Mouse (Mus musculus) splenic B cell, adult 2 months (primary cell): Measurements from ENCODE around the gene Rgs9.

Experiments used
- DNase-seq: peaks from one replicate; pipeline ENCODE4 v3.0.0-alpha.2; 2011; ENCODE audit warnings: low read depth, low spot score
- H3K27me3 ChIP-seq: 2 replicates; pipeline ENCODE4 v1.6.1; 2012; ENCODE audit warnings: mild to moderate bottlenecking, low read length, moderate library complexity, mixed read lengths; ENCODE audit not compliant: control insufficient read depth, poor library complexity, insufficient read depth, severe bottlenecking
- H3K36me3 ChIP-seq: 2 replicates; pipeline ENCODE4 v1.6.1; 2012; ENCODE audit warnings: mild to moderate bottlenecking, low read length, moderate library complexity, mixed read lengths; ENCODE audit not compliant: control insufficient read depth, poor library complexity, insufficient read depth, severe bottlenecking

Rgs9 gene

DNA sequence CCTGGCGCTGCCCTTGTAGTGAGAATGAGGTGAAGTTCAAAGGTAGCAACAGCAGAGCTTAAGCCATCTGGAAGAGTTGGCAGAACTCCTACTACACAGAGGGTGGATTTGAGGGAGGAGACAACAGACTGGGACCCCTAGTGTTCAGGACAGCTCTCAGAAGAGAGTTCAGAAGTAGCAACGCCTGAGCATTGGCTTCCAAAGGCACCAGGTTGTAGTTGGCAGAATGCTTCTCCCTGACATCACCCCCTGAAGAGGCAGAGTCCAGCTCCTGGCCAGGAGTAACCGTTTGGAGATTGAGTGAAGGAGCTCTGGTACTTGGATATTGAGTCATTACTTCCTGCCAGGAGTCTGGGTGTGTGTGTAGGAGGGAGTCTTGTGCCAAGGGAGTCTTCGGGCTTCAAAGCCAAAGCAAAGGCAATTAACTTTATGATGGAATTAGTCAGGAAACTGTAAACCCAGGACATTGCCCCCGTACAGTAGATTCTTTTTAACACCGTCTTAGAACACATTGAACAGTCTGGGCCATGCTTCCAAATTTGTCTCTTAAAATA, 110.2 kb downstream of the Rgs9 start:
- no peaks in the 10 kb centered on the region for H3K36me3 ChIP-seq
- H3K27me3 ChIP-seq: no peaks in the 10 kb centered on the region
- no peak for DNase-seq

DNA sequence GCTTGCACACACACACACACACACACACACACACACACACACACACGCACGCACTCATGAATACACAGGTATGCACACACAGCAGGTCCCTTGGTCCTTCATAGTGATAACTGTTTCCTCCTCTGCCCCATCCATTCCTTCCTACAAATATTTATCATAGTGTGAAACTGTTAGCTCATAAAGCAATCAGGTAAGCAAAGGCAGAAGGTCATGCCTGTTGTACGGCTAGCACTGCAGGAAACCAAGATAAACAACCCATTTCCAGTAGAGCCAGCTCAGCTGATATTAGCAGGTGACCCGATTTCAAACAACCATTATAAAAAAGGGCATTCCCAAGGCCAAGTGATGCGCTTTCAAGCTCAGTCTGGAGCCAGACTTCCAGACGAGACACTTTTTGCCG, 116.8 kb downstream of the Rgs9 start:
- Histone ChIP-seq H3K27me3 (no peaks in the 10 kb centered on the region), H3K36me3 (no peaks in the 10 kb centered on the region)
- DNase-seq: no peak

DNA sequence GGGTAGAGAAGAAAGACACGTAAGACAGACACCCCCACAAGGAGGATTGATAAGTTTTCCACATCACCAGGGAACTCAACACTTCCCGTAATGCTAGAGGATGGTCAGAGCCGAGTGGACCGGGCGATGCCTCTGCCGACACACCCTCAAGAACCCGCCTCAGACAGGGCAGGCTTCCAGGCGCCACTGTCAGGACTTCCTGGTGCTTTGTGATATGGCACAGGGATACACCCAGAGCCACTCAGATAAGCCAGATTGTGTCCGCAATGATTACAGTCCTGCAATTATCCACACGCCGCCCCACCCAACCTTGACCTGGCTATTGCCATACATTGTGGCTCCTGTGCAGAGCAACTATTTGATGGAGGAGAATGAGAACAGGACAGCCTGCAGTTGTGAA, 117.6 kb downstream of the Rgs9 start:
- no peaks in the 10 kb centered on the region for H3K27me3 ChIP-seq
- DNase-seq: no peak
- H3K36me3 ChIP-seq: no peaks in the 10 kb centered on the region

GRCm38 (mm10) chr11:109178788-109179518, 119.0 kb downstream of the Rgs9 start:
- no peaks in the 10 kb centered on the region for H3K27me3 ChIP-seq
- no peaks in the 10 kb centered on the region for H3K36me3 ChIP-seq
- no peak for DNase-seq

DNA sequence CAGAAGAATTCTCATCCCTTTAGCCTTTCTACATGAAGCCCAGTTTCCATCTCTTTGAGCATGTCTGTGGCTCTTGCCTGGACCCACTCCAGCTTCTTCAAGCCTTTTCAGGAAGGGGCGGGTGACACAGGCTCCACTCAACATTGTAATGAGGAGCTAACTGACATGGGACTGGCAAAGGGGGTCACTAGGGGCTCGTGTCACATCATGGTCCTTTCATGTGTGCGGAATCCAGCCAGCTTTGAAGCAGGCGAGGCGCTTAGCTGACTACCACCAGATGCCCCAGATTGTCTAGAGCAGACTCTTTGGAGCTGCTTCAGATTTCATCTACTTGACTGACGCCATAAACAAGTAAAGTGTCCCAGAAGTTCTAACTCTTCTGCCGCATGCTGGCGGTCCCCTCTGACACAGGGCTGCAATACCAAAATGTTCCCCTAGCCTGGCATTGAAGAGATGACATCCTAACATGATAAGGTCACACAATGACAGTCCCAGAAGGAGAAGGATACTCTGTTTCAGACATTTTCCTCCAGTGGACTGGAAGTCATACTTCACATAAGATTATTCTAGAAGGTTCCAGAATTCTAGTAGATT, 122.5 kb downstream of the Rgs9 start:
- Histone ChIP-seq H3K36me3 (no peaks in the 10 kb centered on the region), H3K27me3 (no peaks in the 10 kb centered on the region)
- no peak for DNase-seq
